Mouse (Mus musculus) liver, embryonic 15.5 days (tissue): ENCODE measurements around the gene Clgn. TPM values are rescaled to one million over a fixed set of nuclear protein-coding genes. Genes with fewer than 3 reads are reported as not detected.
"Not testable (repeated sequence)": the region's sequence is repeated elsewhere in the genome, so short reads cannot be mapped to it uniquely, and the experiment has no call there.

Source experiments
- ATAC-seq: fragments of 200-750 bp; cut with Nextera tagmentation; 2 replicates; pipeline ENCODE4 v1.8.0; 2017; ENCODE audit warnings: moderate number of reproducible peaks, mild to moderate bottlenecking, moderate library complexity; ENCODE audit not compliant: insufficient read depth
- H3K27ac ChIP-seq: fragments of 300-500 bp; sonication (generic); replicated peaks from 2 replicates; pipeline ENCODE4 v1.5.1; 2015; ENCODE audit warnings: mild to moderate bottlenecking, inconsistent platforms
- H3K27me3 ChIP-seq: fragments of 300-500 bp; sonication (generic); 2 replicates; pipeline ENCODE4 v1.6.1; 2015; ENCODE audit warnings: mild to moderate bottlenecking, inconsistent platforms
- H3K36me3 ChIP-seq: fragments of 300-500 bp; sonication (generic); replicated peaks from 2 replicates; pipeline ENCODE4 v1.6.1; 2015; ENCODE audit warnings: moderate library complexity, mild to moderate bottlenecking, inconsistent platforms
- H3K4me1 ChIP-seq: fragments of 300-500 bp; sonication (generic); replicated peaks from 2 replicates; pipeline ENCODE4 v1.6.1; 2015; ENCODE audit warnings: inconsistent platforms
- H3K4me2 ChIP-seq: fragments of 300-500 bp; sonication (generic); 2 replicates; pipeline ENCODE4 v1.6.1; 2015; ENCODE audit warnings: moderate library complexity, mild to moderate bottlenecking, inconsistent platforms
- H3K4me3 ChIP-seq: fragments of 300-500 bp; sonication (generic); replicated peaks from 2 replicates; pipeline ENCODE4 v1.5.1; 2015; ENCODE audit warnings: mild to moderate bottlenecking, inconsistent platforms
- H3K9ac ChIP-seq: fragments of 300-500 bp; sonication (generic); 2 replicates; pipeline ENCODE4 v1.6.1; 2015; ENCODE audit warnings: moderate library complexity, mild to moderate bottlenecking, inconsistent platforms
- H3K9me3 ChIP-seq: fragments of 300-500 bp; sonication (generic); replicated peaks from 2 replicates; pipeline ENCODE4 v1.6.1; 2016; ENCODE audit warnings: inconsistent platforms
- WGBS: fragments of 180-500 bp; shearing (Covaris S2); methylation state at CpG from one replicate; pipeline ENCODE4 v1.1.7; 2015; ENCODE audit warnings: mixed read lengths; ENCODE audit not compliant: insufficient replicate concordance; 5-methylcytosine and 5-hydroxymethylcytosine counted together
- polyA plus RNA-seq: library from polyadenylated mRNA; unstranded; fragments of >200 nt; fragmentation: Nextera tagmentation; extraction: Ambion mirVana; gene quantifications from 2 replicates; pipeline ENCODE4 v1.2.1, GENCODE M21; 2015

The Clgn gene
- polyA plus RNA-seq, 1 experiment from 2014 or later, result 0.28 TPM

DNA sequence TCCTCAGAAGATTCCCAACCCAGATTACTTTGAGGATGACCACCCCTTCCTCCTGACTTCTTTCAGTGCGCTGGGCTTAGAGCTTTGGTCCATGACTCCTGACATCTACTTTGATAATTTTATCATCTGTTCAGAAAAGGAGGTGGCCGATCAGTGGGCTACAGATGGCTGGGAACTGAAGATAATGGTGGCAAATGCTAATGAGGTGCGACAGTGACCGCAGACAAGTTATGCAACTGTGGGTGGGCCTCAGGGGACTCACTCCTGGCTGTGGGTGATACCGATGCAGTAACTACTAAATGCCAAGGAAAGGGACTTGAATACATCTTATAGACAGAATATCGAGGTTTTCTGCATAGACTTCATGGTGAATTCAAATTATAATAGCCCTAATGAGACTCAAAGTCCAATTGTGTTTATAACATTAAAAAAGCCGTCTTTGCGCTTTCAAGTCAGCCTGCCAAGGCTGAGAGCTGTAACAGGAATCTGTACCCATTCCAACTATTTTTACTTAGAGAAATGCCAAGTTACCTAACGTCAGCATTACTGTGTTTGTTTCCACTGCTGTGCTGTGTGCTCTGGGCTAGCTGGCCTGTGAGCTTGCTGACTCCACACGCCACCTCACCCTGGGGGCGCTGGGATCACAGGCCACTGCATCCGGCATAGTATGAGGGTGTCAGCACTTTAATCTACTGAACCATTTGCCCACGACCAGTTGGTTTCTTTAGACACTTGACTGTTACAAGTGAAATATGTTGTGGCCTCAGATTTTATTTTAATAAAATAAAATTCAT is 33.6 kb downstream of the Clgn start:
- no peak overlapping the region for H3K4me3 ChIP-seq
- peaks cover 73% of the 10 kb centered on the region for H3K4me1 ChIP-seq
- no peaks in the 10 kb centered on the region for H3K27me3 ChIP-seq
- H3K36me3 ChIP-seq, result no peaks in the 10 kb centered on the region
- H3K9ac ChIP-seq, result peak overlapping the region; percentile 8; the same call in 1 of the 2 replicates
- peak; percentile 94 for ATAC-seq
- H3K4me2 ChIP-seq, result peak overlapping the region; percentile 58
- H3K27ac ChIP-seq, result peak overlapping the region; percentile 91
- 23% methylated on average over 13 of the region's 13 CpGs for WGBS
- H3K9me3 ChIP-seq, result no peaks in the 10 kb centered on the region

DNA sequence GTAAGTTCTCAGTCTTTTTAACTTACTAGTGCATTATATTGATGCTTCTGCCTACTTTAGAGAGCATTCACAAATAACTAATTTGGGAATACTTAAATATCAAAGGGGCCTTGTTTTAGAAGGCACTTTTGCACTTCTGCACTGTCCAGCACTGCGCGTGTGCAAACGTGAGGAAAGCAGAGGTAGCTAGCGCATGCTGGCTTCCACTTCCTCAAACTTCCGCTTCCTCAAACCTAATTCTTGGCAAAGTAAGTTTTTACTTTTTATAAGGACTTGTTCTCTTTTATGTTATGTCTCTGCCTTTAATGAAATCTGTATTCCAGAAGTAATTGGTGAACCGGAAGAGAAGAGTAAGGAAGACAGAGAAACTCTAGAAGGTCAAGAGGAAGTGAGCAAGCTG is 35.5 kb downstream of the Clgn start:
- H3K4me3 ChIP-seq, result no peak overlapping the region
- no peaks in the 10 kb centered on the region for H3K9me3 ChIP-seq
- no peak overlapping the region for H3K4me2 ChIP-seq
- 0 out of 2 replicates have a peak overlapping the region, but pooled peaks have one; percentile 15 for H3K27ac ChIP-seq
- WGBS, result 83% methylated on average over 6 of the region's 6 CpGs
- peaks cover 84% of the 10 kb centered on the region for H3K4me1 ChIP-seq
- no peaks in the 10 kb centered on the region for H3K27me3 ChIP-seq
- H3K36me3 ChIP-seq, result no peaks in the 10 kb centered on the region
- H3K9ac ChIP-seq, result no peak overlapping the region
- no peak for ATAC-seq

- H3K27me3 ChIP-seq, result no peaks in the 10 kb centered on the region
- H3K4me3 ChIP-seq, result no peak overlapping the region
- H3K27ac ChIP-seq, result peak overlapping the region; percentile 74
- ATAC-seq, result no peak
- H3K4me1 ChIP-seq, result peaks cover 77% of the 10 kb centered on the region
- no peak overlapping the region; the same call in 1 of the 2 replicates for H3K4me2 ChIP-seq
- no peaks in the 10 kb centered on the region for H3K9me3 ChIP-seq
- H3K9ac ChIP-seq, result no peak overlapping the region
- 65% methylated on average over 11 of the region's 11 CpGs for WGBS
- no peaks in the 10 kb centered on the region for H3K36me3 ChIP-seq
Measured at GRCm38 (mm10) chr8:83426104-83426759, 36.6 kb downstream of the Clgn start.

DNA sequence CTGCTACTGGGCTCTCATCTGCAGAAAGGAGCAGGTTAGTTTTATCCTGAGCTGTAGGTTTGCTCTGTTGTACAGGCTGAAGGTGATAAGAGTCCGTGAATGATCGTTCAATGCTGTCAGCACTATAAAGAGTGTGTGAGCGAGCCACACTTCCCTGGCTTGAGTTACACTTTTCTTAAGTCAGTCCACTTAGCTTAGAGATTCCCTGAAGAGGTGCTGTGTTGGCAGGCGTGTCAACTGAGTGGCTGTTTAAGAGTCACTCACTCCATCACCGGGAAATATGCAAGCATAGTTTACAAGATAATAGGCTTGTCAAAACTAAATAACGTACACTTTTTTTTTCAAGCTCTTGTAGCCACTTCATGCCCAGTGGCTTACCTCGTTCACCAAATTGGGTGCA is 37.3 kb downstream of the Clgn start:
- Histone ChIP-seq H3K27ac (peak overlapping the region; percentile 74), H3K4me3 (no peak overlapping the region), H3K9me3 (no peaks in the 10 kb centered on the region), H3K4me1 (peaks cover 70% of the 10 kb centered on the region), H3K9ac (0 out of 2 replicates have a peak overlapping the region, but pooled peaks have one; percentile 6), H3K4me2 (peak overlapping the region; percentile 23), H3K36me3 (no peaks in the 10 kb centered on the region), H3K27me3 (no peaks in the 10 kb centered on the region)
- WGBS, result 26% methylated on average over 7 of the region's 7 CpGs
- no peak for ATAC-seq

DNA sequence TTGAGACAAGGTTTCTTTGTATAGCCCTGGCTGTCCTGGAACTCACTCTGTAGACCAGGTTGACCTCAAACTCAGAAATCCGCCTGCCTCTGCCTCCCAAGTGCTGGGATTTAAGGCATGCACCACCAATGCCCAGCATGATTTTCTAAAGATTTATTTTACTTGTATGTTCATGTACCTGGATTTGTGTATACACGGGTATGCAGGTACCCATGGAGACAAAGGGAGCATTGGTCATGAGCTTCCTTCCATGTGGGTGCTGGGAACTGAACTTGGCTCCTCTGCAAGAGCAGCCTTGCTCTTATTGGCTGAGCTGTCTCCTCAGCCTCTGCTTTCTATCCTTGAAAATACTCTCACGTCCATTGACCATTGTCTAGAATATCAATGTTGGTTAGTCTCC is 39.0 kb downstream of the Clgn start:
- not testable (repeated sequence) for H3K27me3 ChIP-seq, H3K9me3 ChIP-seq, H3K36me3 ChIP-seq
- peak overlapping the region; percentile 65 for H3K4me2 ChIP-seq
- peak overlapping the region; percentile 46; the same call in 1 of the 2 replicates for H3K9ac ChIP-seq
- H3K27ac ChIP-seq, result peak overlapping the region; percentile 83
- peak; percentile 13; the same call in 1 of the 2 replicates for ATAC-seq
- WGBS, result 51% methylated on average over 3 of the region's 3 CpGs
- H3K4me1 ChIP-seq, result peaks cover 56% of the 10 kb centered on the region
- peak overlapping the region; percentile 31 for H3K4me3 ChIP-seq

DNA sequence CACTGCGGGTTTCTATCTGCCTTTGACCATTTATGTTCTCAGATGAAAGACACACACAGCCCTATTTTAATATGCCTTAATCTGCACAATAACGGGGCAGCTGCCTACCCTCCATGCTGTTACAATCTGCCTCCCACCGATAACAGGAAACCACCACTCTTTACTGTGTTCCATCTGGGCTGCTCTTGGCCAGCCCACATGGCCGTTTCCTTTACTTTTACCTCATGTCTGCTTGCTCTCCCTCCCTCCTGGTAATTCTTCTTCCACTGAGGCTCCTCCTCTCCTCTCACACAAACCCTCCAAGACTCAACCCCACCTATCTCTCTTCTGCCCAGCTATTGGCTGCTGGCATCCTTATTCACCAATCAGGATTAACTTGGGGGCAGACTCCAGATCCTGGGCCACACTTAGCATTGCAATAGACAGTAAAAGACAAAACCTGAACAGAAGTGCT is 39.4 kb downstream of the Clgn start:
- Histone ChIP-seq H3K4me1 (peaks cover 52% of the 10 kb centered on the region), H3K4me3 (peak overlapping the region; percentile 31), H3K27ac (peak overlapping the region; percentile 83), H3K36me3 (peaks cover 12% of the 10 kb centered on the region), H3K4me2 (peak overlapping the region; percentile 65), H3K9ac (peak overlapping the region; percentile 46; the same call in 1 of the 2 replicates), H3K9me3 (no peaks in the 10 kb centered on the region), H3K27me3 (no peaks in the 10 kb centered on the region)
- ATAC-seq, result peak; percentile 94
- WGBS, result 12% methylated on average over 4 of the region's 4 CpGs

GRCm38 (mm10) chr8:83437077-83437476 is 47.4 kb downstream of the Clgn start:
- 28% methylated on average over 1 of the region's 1 CpGs for WGBS
- Histone ChIP-seq H3K36me3 (peaks cover 45% of the 10 kb centered on the region), H3K27ac (no peak overlapping the region), H3K27me3 (no peaks in the 10 kb centered on the region), H3K4me3 (no peak overlapping the region), H3K4me2 (no peak overlapping the region), H3K4me1 (peaks cover 30% of the 10 kb centered on the region), H3K9me3 (no peaks in the 10 kb centered on the region), H3K9ac (no peak overlapping the region)
- ATAC-seq, result no peak

- peak overlapping the region; percentile 95 for H3K9ac ChIP-seq
- H3K4me3 ChIP-seq, result peak overlapping the region; percentile 92
- under 1% methylated on average over 29 of the region's 29 CpGs for WGBS
- H3K27me3 ChIP-seq, result no peaks in the 10 kb centered on the region
- H3K4me1 ChIP-seq, result peaks cover 38% of the 10 kb centered on the region
- no peaks in the 10 kb centered on the region for H3K9me3 ChIP-seq
- ATAC-seq, result peak; percentile 35
- peak overlapping the region; percentile 89 for H3K4me2 ChIP-seq
- H3K27ac ChIP-seq, result peak overlapping the region; percentile 96
- H3K36me3 ChIP-seq, result peaks cover 20% of the 10 kb centered on the region
Measured at GRCm38 (mm10) chr8:83441656-83442242, 52.1 kb downstream of the Clgn start.

DNA sequence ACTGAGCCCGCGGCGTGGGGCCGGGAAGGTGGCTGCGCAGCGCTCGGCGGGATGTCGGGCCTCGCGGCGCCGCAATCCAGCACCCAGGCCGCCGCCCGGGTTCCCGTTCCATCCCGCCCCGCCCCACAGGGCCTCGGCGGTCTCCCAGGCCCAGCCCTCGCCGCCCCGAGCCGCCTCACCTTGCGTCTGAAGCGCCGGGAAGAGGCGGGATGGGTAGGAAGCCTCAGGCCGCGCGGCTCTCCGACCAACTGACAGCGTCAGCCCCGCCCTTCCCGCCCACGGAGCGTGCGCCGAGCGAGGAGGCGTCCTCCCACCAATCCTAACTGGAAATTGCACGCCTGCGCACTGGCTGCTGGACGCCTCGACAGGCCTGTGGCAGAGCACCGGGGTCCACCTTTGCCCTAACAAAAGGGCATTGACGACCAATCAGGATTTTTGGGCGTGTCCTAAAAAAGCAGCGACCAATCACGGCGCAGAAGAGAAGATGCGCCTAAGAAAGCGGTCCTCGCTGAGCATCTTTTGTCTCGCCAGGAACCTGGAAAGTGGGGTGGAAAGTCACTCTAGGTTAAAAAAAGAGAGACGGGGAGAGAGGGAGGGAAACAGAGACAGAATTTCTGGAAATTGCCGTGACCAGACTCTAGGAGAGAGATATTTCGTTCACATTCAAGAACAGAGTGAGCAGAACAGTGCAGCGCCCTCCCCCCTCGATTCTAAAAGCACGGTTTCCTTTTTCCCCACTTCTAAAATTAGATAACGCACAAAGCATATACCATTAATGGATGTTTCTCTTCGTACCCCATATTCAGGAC is 52.8 kb downstream of the Clgn start:
- Histone ChIP-seq H3K4me1 (peaks cover 38% of the 10 kb centered on the region), H3K4me3 (peak overlapping the region; percentile 92), H3K9ac (peak overlapping the region; percentile 95), H3K27ac (peak overlapping the region; percentile 96), H3K27me3 (no peaks in the 10 kb centered on the region), H3K4me2 (peak overlapping the region; percentile 89), H3K36me3 (peaks cover 14% of the 10 kb centered on the region), H3K9me3 (no peaks in the 10 kb centered on the region)
- 1% methylated on average over 63 of the region's 64 CpGs for WGBS
- ATAC-seq, result peak; percentile 98

DNA sequence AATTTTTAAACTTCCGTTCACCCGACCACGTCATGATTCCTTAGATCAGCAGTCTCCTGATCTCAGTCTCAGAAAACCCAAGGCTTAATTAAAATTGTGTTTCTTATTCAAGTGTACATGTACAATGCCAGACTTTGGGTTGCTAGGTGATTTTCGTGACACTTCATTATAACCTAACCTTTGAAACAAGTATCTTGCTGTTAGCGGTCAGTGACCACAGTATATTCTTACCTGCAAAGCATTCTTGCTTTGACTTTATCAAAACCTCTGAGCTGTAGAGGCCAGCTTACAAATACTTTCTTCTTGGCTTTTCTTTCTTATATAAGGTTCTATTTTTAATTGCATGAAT is 53.4 kb downstream of the Clgn start:
- WGBS, result 32% methylated on average over 5 of the region's 5 CpGs
- peak overlapping the region; percentile 96 for H3K27ac ChIP-seq
- peak overlapping the region; percentile 89 for H3K4me2 ChIP-seq
- no peaks in the 10 kb centered on the region for H3K9me3 ChIP-seq
- H3K4me3 ChIP-seq, result peak overlapping the region; percentile 92
- H3K27me3 ChIP-seq, result no peaks in the 10 kb centered on the region
- peaks cover 33% of the 10 kb centered on the region for H3K4me1 ChIP-seq
- peaks cover 8% of the 10 kb centered on the region for H3K36me3 ChIP-seq
- ATAC-seq, result no peak
- H3K9ac ChIP-seq, result peak overlapping the region; percentile 95; the same call in 1 of the 2 replicates
